Mouse (Mus musculus): ENCODE measurements around the gene Gm11032. TPM values are rescaled to one million over a fixed set of nuclear protein-coding genes. Genes with fewer than 3 reads are reported as not detected.
"Not testable (repeated sequence)": the region's sequence is repeated elsewhere in the genome, so short reads cannot be mapped to it uniquely, and the experiment has no call there.

The Gm11032 gene
- not detected in 2 replicates for total RNA-seq (2021)
- long read RNA-seq: 0 reads

GRCm38 (mm10) chr11:4620017-4620485 is at the start of gene Gm11032:
Gene Gm11032, plus strand, starts transcription at chr11:4620067.
- DNase-seq: no peak

DNA sequence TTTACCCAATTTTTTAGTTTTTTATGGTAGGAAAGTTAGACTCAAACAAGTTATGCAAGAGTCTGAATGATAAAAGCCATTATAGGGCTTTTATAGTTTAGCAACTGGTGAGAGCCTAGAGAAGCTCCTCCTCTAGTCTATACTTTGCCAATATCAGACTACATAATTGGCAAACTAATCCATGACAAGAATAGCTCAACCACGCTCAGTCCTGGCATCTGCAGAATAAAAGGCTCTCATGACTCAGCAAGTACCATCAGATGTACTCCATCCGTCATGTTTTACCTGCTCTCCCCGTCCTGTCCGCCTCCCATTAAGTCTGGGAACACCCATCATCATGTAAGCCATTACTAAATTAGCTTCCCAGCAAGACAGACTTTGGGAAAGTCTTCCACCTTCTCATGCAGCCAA is 48.4 kb upstream of the Gm11032 start:
- DNase-seq: no peak

GRCm38 (mm10) chr11:4576090-4576732 is 43.7 kb upstream of the Gm11032 start:
- not testable (repeated sequence) for DNase-seq

DNA sequence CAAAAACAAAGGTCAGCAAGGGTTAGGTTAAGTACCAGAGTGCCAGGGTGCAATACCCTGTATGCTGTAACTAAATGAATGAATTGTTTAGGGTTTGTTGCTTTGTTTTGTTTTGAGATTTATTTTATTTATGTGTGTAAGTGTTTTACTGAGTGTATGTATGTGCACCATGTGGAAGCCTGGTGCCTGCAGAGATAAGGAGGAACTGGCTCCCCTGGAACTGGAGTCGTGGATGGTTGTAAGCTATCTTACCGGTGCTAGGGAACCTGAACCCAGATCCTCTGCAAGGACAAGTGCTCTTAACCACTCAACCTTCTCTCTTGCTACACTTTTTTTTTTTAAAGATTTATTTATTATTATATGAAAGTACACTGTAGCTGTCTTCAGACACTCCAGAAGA is 42.8 kb upstream of the Gm11032 start:
- no peak for DNase-seq

DNA sequence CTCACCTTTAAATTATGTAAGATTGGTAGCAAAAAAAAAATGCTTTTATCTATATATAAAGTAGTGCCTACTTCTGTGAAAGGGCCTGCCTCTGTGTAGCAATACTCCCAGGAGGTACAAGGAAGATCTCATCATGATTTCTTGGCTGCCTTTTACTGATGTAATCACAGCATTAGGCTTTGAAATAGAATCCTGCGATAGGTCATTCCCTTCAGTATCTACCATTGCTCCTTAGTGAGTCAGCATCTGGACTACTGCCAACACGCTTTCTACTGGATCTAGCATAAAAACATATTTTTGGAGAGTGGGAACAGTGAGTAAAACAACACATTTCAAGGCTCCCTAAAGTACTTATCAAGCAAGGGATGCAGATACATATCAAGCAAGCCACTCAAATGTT is 41.2 kb upstream of the Gm11032 start:
- DNase-seq: peak; percentile 85

- DNase-seq: no peak
Observed at GRCm38 (mm10) chr11:4591811-4592210, 28.1 kb upstream of the Gm11032 start.

- DNase-seq: no peak
Observed at GRCm38 (mm10) chr11:4593491-4593848, 26.4 kb upstream of the Gm11032 start.

DNA sequence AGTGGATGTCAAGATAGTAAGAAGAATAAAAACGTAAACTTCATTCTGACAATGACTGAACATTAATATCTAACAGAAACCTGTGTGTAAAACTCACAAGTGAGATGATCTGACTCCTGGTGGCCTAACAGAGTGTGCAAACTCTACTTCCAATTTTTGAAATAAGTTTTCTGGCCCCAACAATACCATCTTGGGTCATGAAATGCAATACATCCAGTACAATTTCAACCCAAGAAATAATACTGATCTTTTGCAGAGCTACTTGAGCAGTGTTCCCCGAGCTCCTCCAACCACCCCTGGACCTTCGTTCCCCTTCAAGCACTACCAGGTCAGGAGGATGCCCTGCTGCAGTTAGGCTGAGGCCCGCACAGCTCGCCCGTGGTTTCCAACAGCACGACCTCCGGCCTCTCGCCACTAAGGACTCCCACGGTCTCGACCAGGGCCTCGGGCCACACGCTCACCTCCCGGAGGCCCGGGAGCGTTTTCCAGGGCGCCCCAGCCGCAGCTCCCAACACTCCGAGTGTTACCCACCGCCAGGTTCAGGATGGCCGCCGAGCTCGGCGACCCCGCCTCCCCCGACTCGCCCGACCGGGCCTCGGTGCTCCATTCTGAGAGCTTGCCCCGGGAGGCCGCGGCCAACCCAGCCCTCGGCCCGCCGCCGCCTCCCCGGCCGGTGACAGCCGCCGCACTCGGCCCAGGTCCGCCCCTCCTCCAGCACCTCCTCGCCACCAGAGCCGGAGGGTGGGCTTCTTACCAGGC is 25.8 kb upstream of the Gm11032 start:
- peak; percentile 40 for DNase-seq

DNA sequence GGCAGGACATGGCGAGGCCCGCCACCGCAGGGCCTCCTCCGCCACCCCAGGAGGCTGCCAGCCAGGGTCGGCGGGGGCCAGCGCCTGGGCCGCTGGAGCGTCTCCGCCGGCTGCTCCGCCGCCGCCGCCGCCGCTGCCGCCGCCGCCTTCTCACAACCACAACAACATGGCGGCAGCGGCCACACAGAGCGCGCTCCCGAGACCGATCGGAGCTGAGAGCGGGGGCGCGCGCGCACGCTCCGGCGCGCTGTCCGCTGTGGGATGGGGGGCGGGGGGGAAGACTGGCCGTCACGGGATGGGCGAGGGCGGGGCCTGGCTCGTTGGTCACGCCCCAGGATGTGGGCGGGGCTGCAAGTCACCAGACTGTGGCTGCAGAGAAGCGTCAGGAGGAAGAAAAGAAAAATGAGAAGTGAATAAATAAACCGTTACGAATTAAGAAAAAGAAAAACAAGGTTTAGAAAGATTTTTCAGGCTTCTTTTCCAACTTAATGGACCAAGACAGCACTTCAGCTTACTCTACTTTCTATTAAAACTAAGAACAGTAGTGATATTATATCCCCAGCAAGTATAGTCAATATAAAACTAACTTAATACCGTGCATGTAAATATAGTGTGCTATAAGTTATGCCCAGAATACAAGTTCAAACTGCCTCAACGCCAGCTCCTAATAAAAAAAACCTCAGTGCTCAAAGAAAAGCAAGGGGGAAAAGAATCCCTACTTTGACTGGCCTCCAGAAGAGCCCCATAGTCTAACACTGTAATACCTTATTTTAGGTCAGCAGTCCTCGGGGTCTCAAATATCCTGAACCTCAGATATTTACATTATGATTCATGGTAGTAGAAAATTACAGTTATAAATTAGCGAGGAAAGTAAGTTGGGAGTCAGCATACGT is 25.0 kb upstream of the Gm11032 start, which contains the start of gene Mtmr3:
TSS of gene Mtmr3 (minus strand) at position 256 of the 893 bp plus-strand sequence.
- DNase-seq: peak; percentile 97

DNA sequence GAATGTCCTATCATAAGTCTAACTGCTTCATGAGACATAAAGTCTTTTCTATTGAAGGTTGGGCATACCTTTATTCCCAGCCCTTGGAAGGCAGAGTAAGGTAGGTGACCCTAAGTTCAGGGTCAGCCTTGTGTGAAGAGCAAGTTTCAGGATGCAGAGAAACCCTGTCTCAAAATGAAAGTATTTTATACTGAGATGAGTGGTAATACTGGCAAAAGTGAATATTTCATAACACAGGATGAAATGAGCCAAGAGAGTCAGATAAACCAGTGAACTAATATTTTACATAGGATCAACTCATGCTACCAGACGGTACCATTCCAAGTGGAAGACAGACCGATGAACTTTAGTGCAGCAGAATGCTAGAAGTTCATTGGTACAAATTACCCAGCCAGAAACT is 21.5 kb upstream of the Gm11032 start:
- DNase-seq: no peak

DNA sequence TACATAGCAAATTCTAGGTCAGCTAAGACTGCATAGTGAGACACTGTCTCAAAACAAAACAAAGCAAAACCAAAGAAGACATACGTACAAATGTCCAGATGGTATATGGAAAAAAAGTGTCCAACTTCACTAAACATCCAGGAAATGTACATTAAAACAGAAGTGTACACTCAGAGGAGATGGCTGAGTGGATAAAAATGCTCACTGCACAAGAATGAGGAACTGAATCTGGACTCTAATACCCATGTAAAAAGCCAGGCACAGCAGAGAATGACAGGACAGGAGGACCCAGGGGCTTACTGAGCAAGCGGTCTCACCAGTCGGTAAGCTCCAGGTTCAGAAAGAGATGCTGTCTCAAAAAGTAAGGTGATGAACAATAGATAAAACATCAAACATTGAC is 20.0 kb upstream of the Gm11032 start:
- DNase-seq: no peak

- no peak for DNase-seq
Observed at GRCm38 (mm10) chr11:4601890-4602289, 18.0 kb upstream of the Gm11032 start.

DNA sequence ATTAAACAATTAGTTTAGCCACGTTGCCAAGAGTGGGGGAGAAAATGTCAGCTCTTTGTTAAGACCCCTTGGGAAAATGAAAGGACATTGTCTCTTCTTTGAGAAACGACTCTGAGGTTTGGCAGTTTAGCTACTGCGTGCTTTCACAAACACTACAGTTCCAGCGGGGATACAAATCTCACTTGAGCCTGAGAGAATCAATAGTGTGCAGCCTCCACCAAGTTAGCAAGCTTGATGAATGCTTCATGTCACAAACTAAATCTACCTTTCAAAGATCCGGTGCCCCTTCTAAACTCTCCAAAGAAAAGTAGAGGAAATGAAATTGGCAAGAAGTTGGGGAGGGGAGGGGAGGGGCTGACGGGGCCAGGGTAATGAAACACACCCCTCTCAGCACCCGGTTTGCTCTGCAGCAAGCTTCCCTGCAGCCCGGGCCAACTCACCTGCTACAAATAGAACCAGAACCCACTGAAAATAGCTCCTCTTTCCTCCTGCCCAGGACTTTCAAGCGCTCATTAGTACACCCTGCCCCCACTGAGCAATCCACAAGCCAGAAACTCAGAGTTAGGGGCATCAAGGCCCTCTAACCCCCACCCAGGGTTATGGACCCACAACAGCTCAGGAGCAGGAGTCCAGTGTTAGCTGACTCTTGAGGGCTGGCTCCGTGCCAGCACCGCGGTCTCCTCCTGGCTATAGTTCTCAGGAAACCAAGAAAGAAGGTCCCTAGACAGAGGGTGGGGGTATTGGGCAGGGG is 17.0 kb upstream of the Gm11032 start:
- DNase-seq: peak; percentile 57

DNA sequence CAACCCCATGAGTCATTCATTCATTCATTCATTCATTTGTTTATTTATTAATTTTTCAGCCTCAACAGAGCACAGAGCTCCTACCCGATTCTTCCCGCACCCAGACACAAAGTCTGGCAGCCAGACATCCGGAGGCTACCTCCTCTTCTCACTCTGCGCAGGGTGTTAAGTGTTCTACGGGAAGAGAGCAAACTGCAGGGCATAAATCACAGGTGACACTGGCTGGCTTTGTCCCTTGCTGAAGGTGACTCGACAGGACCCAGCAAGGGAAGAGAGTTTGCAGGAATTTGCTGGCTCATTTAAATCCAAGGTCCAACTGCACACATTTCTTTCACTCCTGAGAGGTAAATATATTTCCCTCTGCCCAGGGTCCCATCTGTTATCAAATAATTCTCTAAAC is 15.4 kb upstream of the Gm11032 start:
- no peak for DNase-seq

DNA sequence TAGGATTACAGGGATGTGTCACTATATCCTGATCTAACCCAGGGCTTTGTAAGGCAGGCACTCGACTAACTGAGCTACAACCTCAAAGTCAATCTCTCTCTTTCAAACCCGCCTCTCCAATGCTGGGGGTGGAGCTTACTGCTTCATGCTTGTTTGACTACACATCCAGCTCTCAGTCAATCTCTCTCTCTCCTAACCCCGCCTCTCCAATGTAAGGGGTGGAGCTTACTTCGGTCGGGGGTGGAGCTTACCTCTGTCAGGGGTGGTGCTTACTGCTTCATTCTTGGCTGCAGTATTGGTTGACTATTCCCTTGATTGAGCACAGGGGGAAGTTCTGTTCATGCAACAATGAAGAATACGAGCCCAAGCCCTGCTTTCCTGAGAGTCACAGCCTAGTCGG is 14.5 kb upstream of the Gm11032 start:
- no peak for DNase-seq

- DNase-seq: no peak
Observed at GRCm38 (mm10) chr11:4606541-4606940, 13.3 kb upstream of the Gm11032 start.

- DNase-seq: no peak
Observed at GRCm38 (mm10) chr11:4611904-4612303, 8.0 kb upstream of the Gm11032 start.

- no peak for DNase-seq
Observed at GRCm38 (mm10) chr11:4620501-4621108, 738 bp downstream of the Gm11032 start.

DNA sequence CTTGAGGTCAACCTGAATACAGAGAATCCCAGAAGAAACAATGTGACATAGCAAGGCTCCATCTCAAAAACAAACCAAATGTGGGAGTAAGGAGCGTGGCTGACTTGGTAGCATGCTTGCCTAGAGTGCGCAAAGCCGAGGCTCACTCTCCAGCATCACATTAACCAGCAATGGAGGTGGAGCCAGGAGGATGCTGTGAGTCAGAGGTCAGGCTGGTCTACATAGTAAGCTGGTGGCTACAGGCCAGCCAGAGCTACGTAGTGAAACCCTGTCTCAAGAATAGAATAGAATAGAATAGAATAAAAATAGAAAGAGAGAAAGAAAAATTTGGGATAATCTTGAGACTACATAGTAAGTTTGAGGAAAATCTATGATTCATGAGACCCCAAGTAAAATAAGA is 2.0 kb downstream of the Gm11032 start:
- DNase-seq: peak; percentile 54

GRCm38 (mm10) chr11:4622442-4622986 is 2.6 kb downstream of the Gm11032 start:
- DNase-seq: no peak

GRCm38 (mm10) chr11:4622997-4623396 is 3.1 kb downstream of the Gm11032 start:
- DNase-seq: no peak

Measured in adrenal gland, postnatal 25 days (tissue).